26 mouse cellular contexts compared by ENCODE assay signal in the genomic region with DNA sequence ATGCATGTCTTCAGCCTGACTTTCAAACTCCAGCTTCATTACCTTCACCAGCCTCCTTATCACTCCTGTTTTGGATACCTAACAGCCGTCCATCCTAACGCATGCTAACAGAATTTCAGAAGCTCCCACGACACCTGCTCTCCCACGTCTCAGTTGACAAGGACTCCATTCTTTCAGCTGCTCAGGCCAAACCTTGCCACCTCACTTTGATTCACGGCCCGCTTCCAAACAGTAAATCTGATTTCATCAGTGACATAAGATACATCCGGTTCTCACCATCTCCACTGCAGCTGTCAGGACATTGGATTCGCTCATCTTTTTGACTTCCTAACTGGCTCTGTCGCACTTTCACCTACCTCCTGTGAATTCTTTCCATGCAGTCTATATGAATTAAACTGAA. TPM values are rescaled to one million over a fixed set of nuclear protein-coding genes. Genes with fewer than 3 reads are reported as not detected.
A peak's percentile ranks its signal among the peaks of the same experiment; 100 is the strongest.
DNase-seq lines count a peak whose midpoint lies in the region; ATAC-seq and TF ChIP-seq lines count a peak whose summit lies in the region.
"Had no signal": no experiment of that assay in that cellular context is flagged by ENCODE, and none has a peak within 500 bp of the region (broad histone marks: within the 10 kb centered on the region; RNA-seq: fewer than 3 reads in every experiment).

No protein-coding gene starts in this region.

- no peaks in the 10 kb centered on the region for H3K27me3 ChIP-seq in limb, embryonic 13.5 days
- no peaks in the 10 kb centered on the region for H3K27me3 ChIP-seq in limb, embryonic 10.5 days (ENCODE audit: low read depth, poor library complexity, severe bottlenecking)
- no peaks in the 10 kb centered on the region for H3K27me3 ChIP-seq in C2C12 (ENCODE audit: control insufficient read depth, insufficient read depth, insufficient read length)
- no peaks in the 10 kb centered on the region for H3K27me3 ChIP-seq in limb, embryonic 15.5 days
- H3K27me3 ChIP-seq in hindbrain, embryonic 11.5 days (ENCODE audit: control insufficient read depth, insufficient read depth, low read length) = no peaks in the 10 kb centered on the region
- H3K27me3 ChIP-seq: embryonic facial prominence, embryonic 15.5 days; forebrain, embryonic 12.5 days; forebrain, embryonic 15.5 days; heart, embryonic 13.5 days; hindbrain, embryonic 13.5 days had no signal

- 84% methylated on average over 9 of the region's 9 CpGs for WGBS in limb, embryonic 13.5 days
- WGBS in limb, embryonic 10.5 days = 87% methylated on average over 9 of the region's 9 CpGs
- 88% methylated on average over 9 of the region's 9 CpGs for WGBS in bone marrow, adult 2 months
- WGBS in limb, embryonic 15.5 days = 77% methylated on average over 9 of the region's 9 CpGs
- WGBS in hindbrain, embryonic 11.5 days = 87% methylated on average over 9 of the region's 9 CpGs

- H3ac ChIP-seq in C2C12 (ENCODE audit: control insufficient read depth, insufficient read length, low read depth) = no peak overlapping the region

- TF ChIP-seq POLR2A in bone marrow, adult 2 months (IDR thresholded peaks at IDR 0.05; ENCODE audit: borderline replicate concordance, control insufficient read depth, low read depth, low read length) = no peak

- peaks cover 14% of the 10 kb centered on the region for H3K4me1 ChIP-seq in limb, embryonic 13.5 days
- 0 out of 2 replicates have a peak, but pooled peaks cover 3% of the 10 kb centered on the region for H3K4me1 ChIP-seq in limb, embryonic 10.5 days
- H3K4me1 ChIP-seq in bone marrow, adult 2 months (ENCODE audit: control insufficient read depth, insufficient read depth, low read length) = peaks cover 2% of the 10 kb centered on the region; the same call in 1 of the 2 replicates
- peaks cover 10% of the 10 kb centered on the region for H3K4me1 ChIP-seq in limb, embryonic 15.5 days
- no peaks in the 10 kb centered on the region for H3K4me1 ChIP-seq in hindbrain, embryonic 11.5 days (replicated peaks; ENCODE audit: control insufficient read depth, insufficient read depth, low read length)
- H3K4me1 ChIP-seq: forebrain, embryonic 15.5 days; hindbrain, embryonic 13.5 days had no signal

- ATAC-seq in limb, embryonic 13.5 days (ENCODE audit: low FRiP score, low read depth) = peak; percentile 24; the same call in 1 of the 2 replicates
- 0 out of 2 replicates have a peak, but pooled peaks have one; percentile 44 for ATAC-seq in limb, embryonic 15.5 days (ENCODE audit: insufficient number of reproducible peaks, low FRiP score, low TSS enrichment, low read depth)
- ATAC-seq in hindbrain, embryonic 11.5 days (ENCODE audit: low FRiP score) = no peak
- ATAC-seq: activated CD4-positive, CD25-positive, alpha-beta regulatory T cell, adult 4 months; forebrain, embryonic 15.5 days; hindbrain, embryonic 16.5 days had no signal

- no peak overlapping the region for H3K9ac ChIP-seq in limb, embryonic 13.5 days
- H3K9ac ChIP-seq in limb, embryonic 15.5 days = no peak overlapping the region
- H3K9ac ChIP-seq in hindbrain, embryonic 11.5 days (ENCODE audit: low read depth, low read length) = no peak overlapping the region
- H3K9ac ChIP-seq: embryonic facial prominence, embryonic 15.5 days; forebrain, embryonic 12.5 days; forebrain, embryonic 15.5 days; heart, embryonic 13.5 days; hindbrain, embryonic 13.5 days had no signal

- no peak overlapping the region for H3K4me3 ChIP-seq in limb, embryonic 13.5 days
- H3K4me3 ChIP-seq in limb, embryonic 10.5 days = no peak overlapping the region
- no peak overlapping the region for H3K4me3 ChIP-seq in C2C12 (ENCODE audit: insufficient read depth, poor library complexity, severe bottlenecking)
- H3K4me3 ChIP-seq in bone marrow, adult 2 months (replicated peaks; ENCODE audit: control insufficient read depth, low read depth, low read length) = no peak overlapping the region
- H3K4me3 ChIP-seq in limb, embryonic 15.5 days = no peak overlapping the region
- no peak overlapping the region for H3K4me3 ChIP-seq in hindbrain, embryonic 11.5 days (ENCODE audit: low read depth, low read length)
- H3K4me3 ChIP-seq: embryonic facial prominence, embryonic 15.5 days; erythroblast, embryonic 14.5 days; forebrain, embryonic 12.5 days; forebrain, embryonic 15.5 days; heart, embryonic 13.5 days; hindbrain, embryonic 13.5 days had no signal

- H3K27ac ChIP-seq in limb, embryonic 13.5 days = no peak overlapping the region
- no peak overlapping the region for H3K27ac ChIP-seq in limb, embryonic 10.5 days
- H3K27ac ChIP-seq in bone marrow, adult 2 months (ENCODE audit: control insufficient read depth, insufficient read depth, low read depth, low read length, poor library complexity) = peak overlapping the region; percentile 81; the same call in 1 of the 2 replicates
- H3K27ac ChIP-seq in limb, embryonic 15.5 days = 0 out of 2 replicates have a peak overlapping the region, but pooled peaks have one; percentile 6
- H3K27ac ChIP-seq in hindbrain, embryonic 11.5 days (ENCODE audit: low read depth, low read length) = no peak overlapping the region
- H3K27ac ChIP-seq: embryonic facial prominence, embryonic 15.5 days; forebrain, embryonic 12.5 days; forebrain, embryonic 15.5 days; heart, embryonic 13.5 days; hindbrain, embryonic 13.5 days had no signal

- no peaks in the 10 kb centered on the region for H3K36me3 ChIP-seq in limb, embryonic 13.5 days
- no peaks in the 10 kb centered on the region for H3K36me3 ChIP-seq in limb, embryonic 10.5 days
- no peaks in the 10 kb centered on the region for H3K36me3 ChIP-seq in C2C12 (ENCODE audit: control insufficient read depth, insufficient read depth)
- H3K36me3 ChIP-seq in limb, embryonic 15.5 days = no peaks in the 10 kb centered on the region
- H3K36me3 ChIP-seq in hindbrain, embryonic 11.5 days (ENCODE audit: control insufficient read depth, insufficient read depth, low read length) = no peaks in the 10 kb centered on the region
- H3K36me3 ChIP-seq: embryonic facial prominence, embryonic 15.5 days; forebrain, embryonic 12.5 days; forebrain, embryonic 15.5 days; heart, embryonic 13.5 days; hindbrain, embryonic 13.5 days had no signal

- H3K9me3 ChIP-seq in limb, embryonic 13.5 days = no peaks in the 10 kb centered on the region
- no peaks in the 10 kb centered on the region for H3K9me3 ChIP-seq in limb, embryonic 10.5 days (replicated peaks)
- H3K9me3 ChIP-seq in limb, embryonic 15.5 days = no peaks in the 10 kb centered on the region
- H3K9me3 ChIP-seq in hindbrain, embryonic 11.5 days (ENCODE audit: control insufficient read depth, low read length) = no peaks in the 10 kb centered on the region
- H3K9me3 ChIP-seq: embryonic facial prominence, embryonic 15.5 days; forebrain, embryonic 12.5 days; forebrain, embryonic 15.5 days; heart, embryonic 13.5 days; hindbrain, embryonic 13.5 days had no signal

- TF ChIP-seq CTCF in C2C12 (IDR thresholded peaks at IDR 0.05; ENCODE audit: control insufficient read depth, insufficient read depth, insufficient read length) = no peak
- TF ChIP-seq CTCF in bone marrow, adult 2 months (IDR thresholded peaks at IDR 0.05; ENCODE audit: control insufficient read depth, insufficient read depth, low read length) = no peak

- H3K79me3 ChIP-seq in C2C12 (ENCODE audit: low read depth) = no peaks in the 10 kb centered on the region

- no peak overlapping the region for H3K4me2 ChIP-seq in limb, embryonic 13.5 days (replicated peaks)
- no peak overlapping the region for H3K4me2 ChIP-seq in limb, embryonic 15.5 days
- H3K4me2 ChIP-seq in hindbrain, embryonic 11.5 days (replicated peaks; ENCODE audit: low read depth, low read length) = no peak overlapping the region
- H3K4me2 ChIP-seq: embryonic facial prominence, embryonic 15.5 days; forebrain, embryonic 12.5 days; forebrain, embryonic 15.5 days; heart, embryonic 13.5 days; hindbrain, embryonic 13.5 days had no signal

- H3K79me2 ChIP-seq in C2C12 (ENCODE audit: control insufficient read depth, insufficient read depth) = no peaks in the 10 kb centered on the region

- no peak for DNase-seq in limb, embryonic 10.5 days (ENCODE audit: low spot score)
- no peak for DNase-seq in urinary bladder, postnatal 25 days (ENCODE audit: low spot score)
- no peak for DNase-seq in thymus, postnatal 4 days
- no peak for DNase-seq in hindbrain, embryonic 11.5 days (ENCODE audit: low spot score)
- DNase-seq: adrenal gland, postnatal 10 days; adrenal gland, postnatal 36 days; cerebellum, adult 11 months; cerebellum, adult 2 months; cerebellum, adult 9-11 months; cerebellum, postnatal 36 days; embryo, embryonic 11 days; gastrocnemius, postnatal 25 days; heart, adult 18-20 months; heart, postnatal 14 days had no signal

TF ChIP-seq in C2C12, 6 proteins besides CTCF, POLR2A, EP300 and RAD21:
- TF ChIP-seq CEBPB (IDR thresholded peaks at IDR 0.05; ENCODE audit: low read depth) (peak; percentile 14), MYOD1 (IDR thresholded peaks at IDR 0.05; ENCODE audit: control insufficient read depth, insufficient read length, low read depth) (peak; percentile 100), FOSL1 (IDR thresholded peaks at IDR 0.05; ENCODE audit: insufficient read depth, low read length, poor library complexity, severe bottlenecking) (no peak), USF1 (IDR thresholded peaks at IDR 0.05; ENCODE audit: low read depth) (no peak)

RNA-seq across cellular contexts. Expression of gene Cd44, which starts 57.1 kb away (rescaled TPM):
- 11.7 and 13.0 TPM in 2 replicates for polyA plus RNA-seq in limb, embryonic 13.5 days (2015; fragmentation: Nextera tagmentation; extraction: Ambion mirVana)
- 3.2 and 3.4 TPM in 2 replicates for polyA plus RNA-seq in limb, embryonic 10.5 days (2016; fragmentation: Nextera tagmentation; extraction: Ambion mirVana)
- 87.6 TPM for polyA plus RNA-seq in C2C12 (2012; fragmentation: generic; extraction: Trizol)
- 16.4 and 39.6 TPM in 2 replicates for polyA plus RNA-seq in bone marrow, adult 2 months (2011; ENCODE audit: insufficient read depth, insufficient read length, low replicate concordance, missing spikeins)
- 50.2 and 63.0 TPM in 2 replicates for polyA plus RNA-seq in limb, embryonic 15.5 days (2015; fragmentation: Nextera tagmentation; extraction: Ambion mirVana)
- polyA plus RNA-seq in hindbrain, embryonic 11.5 days (2014; fragmentation: Nextera tagmentation; extraction: Ambion mirVana) = 3.7 and 4.1 TPM in 2 replicates

Comparison
In these comparisons a context has a peak if more than half of its experiments do, and no peak if none do; other contexts are left out.
1. H3K27ac ChIP-seq: peak in bone marrow, adult 2 months (single experiment) and limb, embryonic 15.5 days (single experiment); none in limb, embryonic 13.5 days (single experiment), limb, embryonic 10.5 days (single experiment) and hindbrain, embryonic 11.5 days (single experiment).